Mouse (Mus musculus): ENCODE data around the gene Rhobtb3. TPM values are rescaled to one million over a fixed set of nuclear protein-coding genes. Genes with fewer than 3 reads are reported as not detected.
"Not testable (repeated sequence)": the region's sequence is repeated elsewhere in the genome, so short reads cannot be mapped to it uniquely, and the experiment has no call there.

Gene Rhobtb3
- polyA plus RNA-seq, 1 experiment from 2014 or later = 34.1 TPM

- Histone ChIP-seq H3K4me2 (no peak overlapping the region), H3K9ac (no peak overlapping the region), H3K27me3 (replicated peaks) (no peaks in the 10 kb centered on the region), H3K9me3 (replicated peaks) (no peaks in the 10 kb centered on the region), H3K36me3 (peaks cover 53% of the 10 kb centered on the region), H3K27ac (ENCODE audit: poor library complexity, severe bottlenecking) (no peak overlapping the region), H3K4me3 (no peak overlapping the region), H3K4me1 (replicated peaks) (0 out of 2 replicates have a peak, but pooled peaks cover 2% of the 10 kb centered on the region)
- no peak for ATAC-seq (ENCODE audit: insufficient number of reproducible peaks, low FRiP score)
- 57% methylated on average over 4 of the region's 4 CpGs for WGBS
These were observed 29.6 kb downstream of the Rhobtb3 start for GRCm38 (mm10) chr13:75914151-75914550.

- no peak for ATAC-seq (ENCODE audit: insufficient number of reproducible peaks, low FRiP score)
These were observed 35.5 kb downstream of the Rhobtb3 start for GRCm38 (mm10) chr13:75908187-75908586.

GRCm38 (mm10) chr13:75907133-75907532, 36.6 kb downstream of the Rhobtb3 start:
- no peak for ATAC-seq (ENCODE audit: insufficient number of reproducible peaks, low FRiP score)
- no peak overlapping the region for H3K4me2 ChIP-seq
- H3K27me3 ChIP-seq (replicated peaks) = no peaks in the 10 kb centered on the region
- peaks cover 24% of the 10 kb centered on the region for H3K36me3 ChIP-seq
- H3K4me1 ChIP-seq (replicated peaks) = peaks cover 16% of the 10 kb centered on the region
- H3K9me3 ChIP-seq (replicated peaks) = no peaks in the 10 kb centered on the region
- 77% methylated on average over 5 of the region's 5 CpGs for WGBS
- H3K9ac ChIP-seq = no peak overlapping the region
- no peak overlapping the region for H3K27ac ChIP-seq (ENCODE audit: poor library complexity, severe bottlenecking)
- H3K4me3 ChIP-seq = no peak overlapping the region

More at GRCm38 (mm10) chr13:75908187-75908586, 35.5 kb downstream of the Rhobtb3 start:
- Histone ChIP-seq H3K9ac (no peak overlapping the region), H3K4me2 (no peak overlapping the region), H3K27ac (ENCODE audit: poor library complexity, severe bottlenecking) (no peak overlapping the region), H3K4me3 (no peak overlapping the region), H3K36me3 (peaks cover 17% of the 10 kb centered on the region), H3K9me3 (replicated peaks) (no peaks in the 10 kb centered on the region), H3K27me3 (replicated peaks) (no peaks in the 10 kb centered on the region), H3K4me1 (replicated peaks) (peaks cover 16% of the 10 kb centered on the region)
- 32% methylated on average over 2 of the region's 2 CpGs for WGBS

- ATAC-seq (ENCODE audit: insufficient number of reproducible peaks, low FRiP score) = no peak
- peaks cover 16% of the 10 kb centered on the region for H3K4me1 ChIP-seq (replicated peaks)
- no peak overlapping the region for H3K9ac ChIP-seq
- H3K27me3 ChIP-seq (replicated peaks) = no peaks in the 10 kb centered on the region
- 74% methylated on average over 5 of the region's 5 CpGs for WGBS
- H3K27ac ChIP-seq (ENCODE audit: poor library complexity, severe bottlenecking) = no peak overlapping the region
- no peak overlapping the region for H3K4me2 ChIP-seq
- H3K4me3 ChIP-seq = no peak overlapping the region
- peaks cover 32% of the 10 kb centered on the region for H3K36me3 ChIP-seq
- H3K9me3 ChIP-seq (replicated peaks) = no peaks in the 10 kb centered on the region
These were observed 39.1 kb downstream of the Rhobtb3 start for GRCm38 (mm10) chr13:75904660-75905059.

- not testable (repeated sequence) for H3K9me3 ChIP-seq (replicated peaks); H3K4me1 ChIP-seq (replicated peaks); H3K4me3 ChIP-seq; H3K9ac ChIP-seq; H3K27ac ChIP-seq (ENCODE audit: poor library complexity, severe bottlenecking); H3K4me2 ChIP-seq; ATAC-seq (ENCODE audit: insufficient number of reproducible peaks, low FRiP score); H3K27me3 ChIP-seq (replicated peaks)
- H3K36me3 ChIP-seq = peaks cover 31% of the 10 kb centered on the region
- 97% methylated on average over 1 of the region's 1 CpGs for WGBS
These were observed 42.8 kb downstream of the Rhobtb3 start for GRCm38 (mm10) chr13:75900928-75901327.

- no peak overlapping the region for H3K4me2 ChIP-seq
- no peak overlapping the region for H3K4me3 ChIP-seq
- no peak overlapping the region for H3K9ac ChIP-seq
- no peak; the same call in 1 of the 2 replicates for ATAC-seq (ENCODE audit: insufficient number of reproducible peaks, low FRiP score)
- no peaks in the 10 kb centered on the region for H3K4me1 ChIP-seq (replicated peaks)
- no peak overlapping the region for H3K27ac ChIP-seq (ENCODE audit: poor library complexity, severe bottlenecking)
- WGBS = 67% methylated on average over 6 of the region's 6 CpGs
- no peaks in the 10 kb centered on the region for H3K9me3 ChIP-seq (replicated peaks)
- peaks cover 41% of the 10 kb centered on the region for H3K36me3 ChIP-seq
- no peaks in the 10 kb centered on the region for H3K27me3 ChIP-seq (replicated peaks)
These were observed 50.8 kb downstream of the Rhobtb3 start for GRCm38 (mm10) chr13:75892876-75893275.

- no peak for ATAC-seq (ENCODE audit: insufficient number of reproducible peaks, low FRiP score)
- H3K36me3 ChIP-seq = peaks cover 47% of the 10 kb centered on the region
These were observed 51.4 kb downstream of the Rhobtb3 start for GRCm38 (mm10) chr13:75892291-75892690.

GRCm38 (mm10) chr13:75891868-75892267, 51.9 kb downstream of the Rhobtb3 start:
- Histone ChIP-seq H3K4me1 (replicated peaks) (no peaks in the 10 kb centered on the region), H3K4me2 (no peak overlapping the region), H3K9me3 (replicated peaks) (no peaks in the 10 kb centered on the region), H3K9ac (no peak overlapping the region), H3K36me3 (peaks cover 48% of the 10 kb centered on the region), H3K27ac (ENCODE audit: poor library complexity, severe bottlenecking) (no peak overlapping the region), H3K4me3 (no peak overlapping the region), H3K27me3 (replicated peaks) (no peaks in the 10 kb centered on the region)
- WGBS = 81% methylated on average over 4 of the region's 4 CpGs
- ATAC-seq (ENCODE audit: insufficient number of reproducible peaks, low FRiP score) = no peak

More at GRCm38 (mm10) chr13:75892291-75892690, 51.4 kb downstream of the Rhobtb3 start:
- H3K4me3 ChIP-seq = no peak overlapping the region
- no peaks in the 10 kb centered on the region for H3K27me3 ChIP-seq (replicated peaks)
- no peaks in the 10 kb centered on the region for H3K9me3 ChIP-seq (replicated peaks)
- H3K4me2 ChIP-seq = no peak overlapping the region
- H3K27ac ChIP-seq (ENCODE audit: poor library complexity, severe bottlenecking) = no peak overlapping the region
- no peaks in the 10 kb centered on the region for H3K4me1 ChIP-seq (replicated peaks)
- 76% methylated on average over 3 of the region's 3 CpGs for WGBS
- H3K9ac ChIP-seq = no peak overlapping the region

GRCm38 (mm10) chr13:75883792-75884191, 59.9 kb downstream of the Rhobtb3 start:
- Histone ChIP-seq H3K27me3 (replicated peaks) (no peaks in the 10 kb centered on the region), H3K36me3 (peaks cover 29% of the 10 kb centered on the region), H3K9ac (no peak overlapping the region), H3K9me3 (replicated peaks) (no peaks in the 10 kb centered on the region), H3K4me2 (no peak overlapping the region), H3K4me3 (no peak overlapping the region), H3K27ac (ENCODE audit: poor library complexity, severe bottlenecking) (peak overlapping the region; percentile 60; the same call in 1 of the 2 replicates), H3K4me1 (replicated peaks) (peaks cover 7% of the 10 kb centered on the region; the same call in 1 of the 2 replicates)
- WGBS = 46% methylated on average over 3 of the region's 3 CpGs
- no peak for ATAC-seq (ENCODE audit: insufficient number of reproducible peaks, low FRiP score)

GRCm38 (mm10) chr13:75880501-75880900, 63.2 kb downstream of the Rhobtb3 start:
- H3K36me3 ChIP-seq = peaks cover 35% of the 10 kb centered on the region
- H3K9ac ChIP-seq = no peak overlapping the region
- H3K9me3 ChIP-seq (replicated peaks) = no peaks in the 10 kb centered on the region
- H3K27me3 ChIP-seq (replicated peaks) = no peaks in the 10 kb centered on the region
- H3K4me3 ChIP-seq = no peak overlapping the region
- peaks cover 7% of the 10 kb centered on the region; the same call in 1 of the 2 replicates for H3K4me1 ChIP-seq (replicated peaks)
- WGBS = 88% methylated on average over 2 of the region's 2 CpGs
- H3K27ac ChIP-seq (ENCODE audit: poor library complexity, severe bottlenecking) = no peak overlapping the region
- H3K4me2 ChIP-seq = no peak overlapping the region
- no peak for ATAC-seq (ENCODE audit: insufficient number of reproducible peaks, low FRiP score)

GRCm38 (mm10) chr13:75879756-75880155, 64.0 kb downstream of the Rhobtb3 start:
- peaks cover 10% of the 10 kb centered on the region for H3K4me1 ChIP-seq (replicated peaks)
- peaks cover 31% of the 10 kb centered on the region for H3K36me3 ChIP-seq
- no peak overlapping the region for H3K4me3 ChIP-seq
- H3K4me2 ChIP-seq = no peak overlapping the region
- no peaks in the 10 kb centered on the region for H3K27me3 ChIP-seq (replicated peaks)
- H3K9me3 ChIP-seq (replicated peaks) = no peaks in the 10 kb centered on the region
- ATAC-seq (ENCODE audit: insufficient number of reproducible peaks, low FRiP score) = no peak
- no peak overlapping the region for H3K27ac ChIP-seq (ENCODE audit: poor library complexity, severe bottlenecking)
- no peak overlapping the region for H3K9ac ChIP-seq
- WGBS = 82% methylated on average over 3 of the region's 3 CpGs

GRCm38 (mm10) chr13:75877907-75878306, 65.8 kb downstream of the Rhobtb3 start:
- Histone ChIP-seq H3K4me3 (no peak overlapping the region), H3K27ac (ENCODE audit: poor library complexity, severe bottlenecking) (no peak overlapping the region), H3K4me1 (replicated peaks) (peaks cover 4% of the 10 kb centered on the region; the same call in 1 of the 2 replicates), H3K4me2 (no peak overlapping the region), H3K9ac (no peak overlapping the region), H3K9me3 (replicated peaks) (no peaks in the 10 kb centered on the region), H3K36me3 (peaks cover 38% of the 10 kb centered on the region), H3K27me3 (replicated peaks) (no peaks in the 10 kb centered on the region)
- no peak for ATAC-seq (ENCODE audit: insufficient number of reproducible peaks, low FRiP score)

All from heart, embryonic 12.5 days (tissue).